10 mouse cellular contexts compared by ENCODE assay signal in genomic region chr2:72113716-72114115, GRCm38 (mm10).
DNase-seq lines count a peak whose midpoint lies in the region; ATAC-seq and TF ChIP-seq lines count a peak whose summit lies in the region.
"Had no signal": no experiment of that assay in that cellular context is flagged by ENCODE, and none has a peak within 500 bp of the region (broad histone marks: within the 10 kb centered on the region; RNA-seq: fewer than 3 reads in every experiment).

No protein-coding gene starts in this region.

- H3K9ac ChIP-seq in hindbrain, embryonic 15.5 days, result no peak overlapping the region
- H3K9ac ChIP-seq in hindbrain, embryonic 11.5 days (ENCODE audit: low read depth, low read length), result no peak overlapping the region
- no peak overlapping the region for H3K9ac ChIP-seq in kidney, embryonic 15.5 days
- H3K9ac ChIP-seq in stomach, postnatal 0 days (ENCODE audit: low read length), result no peak overlapping the region
- no peak overlapping the region for H3K9ac ChIP-seq in forebrain, embryonic 13.5 days
- H3K9ac ChIP-seq: embryonic facial prominence, embryonic 12.5 days had no signal

- H3K9me3 ChIP-seq in hindbrain, embryonic 15.5 days, result no peaks in the 10 kb centered on the region
- H3K9me3 ChIP-seq in hindbrain, embryonic 11.5 days (ENCODE audit: control insufficient read depth, low read length), result no peaks in the 10 kb centered on the region
- no peaks in the 10 kb centered on the region for H3K9me3 ChIP-seq in kidney, embryonic 15.5 days (replicated peaks)
- no peaks in the 10 kb centered on the region for H3K9me3 ChIP-seq in stomach, postnatal 0 days (ENCODE audit: control insufficient read depth, low read length)
- no peaks in the 10 kb centered on the region for H3K9me3 ChIP-seq in forebrain, embryonic 13.5 days (replicated peaks)
- H3K9me3 ChIP-seq: embryonic facial prominence, embryonic 12.5 days; megakaryocyte, embryonic 14.5 days had no signal

- H3K27ac ChIP-seq in hindbrain, embryonic 15.5 days (replicated peaks), result 0 out of 2 replicates have a peak overlapping the region, but pooled peaks have one; percentile 8
- H3K27ac ChIP-seq in hindbrain, embryonic 11.5 days (ENCODE audit: low read depth, low read length), result no peak overlapping the region
- peak overlapping the region; percentile 12; the same call in 1 of the 2 replicates for H3K27ac ChIP-seq in testis, adult 2 months (ENCODE audit: control insufficient read depth, insufficient read depth, low read depth, low read length)
- peak overlapping the region; percentile 73 for H3K27ac ChIP-seq in kidney, embryonic 15.5 days
- H3K27ac ChIP-seq in stomach, postnatal 0 days (replicated peaks), result peak overlapping the region; percentile 53
- H3K27ac ChIP-seq in forebrain, embryonic 13.5 days, result no peak overlapping the region
- H3K27ac ChIP-seq: embryonic facial prominence, embryonic 12.5 days had no signal

- H3K4me3 ChIP-seq in hindbrain, embryonic 15.5 days, result no peak overlapping the region
- no peak overlapping the region for H3K4me3 ChIP-seq in hindbrain, embryonic 11.5 days (ENCODE audit: low read depth, low read length)
- no peak overlapping the region for H3K4me3 ChIP-seq in testis, adult 2 months (ENCODE audit: control insufficient read depth, low read depth, low read length)
- H3K4me3 ChIP-seq in kidney, embryonic 15.5 days (replicated peaks), result no peak overlapping the region
- no peak overlapping the region for H3K4me3 ChIP-seq in stomach, postnatal 0 days (ENCODE audit: low read depth, low read length)
- no peak overlapping the region for H3K4me3 ChIP-seq in forebrain, embryonic 13.5 days
- H3K4me3 ChIP-seq: embryonic facial prominence, embryonic 12.5 days had no signal

- no peak for DNase-seq in hindbrain, embryonic 11.5 days (ENCODE audit: low spot score)
- no peak for DNase-seq in testis, postnatal 10 days (ENCODE audit: low spot score)
- no peak for DNase-seq in stomach, postnatal 0 days (ENCODE audit: low spot score)
- DNase-seq in thymus, postnatal 4 days, result no peak

- H3K4me1 ChIP-seq in hindbrain, embryonic 15.5 days (replicated peaks), result peaks cover 9% of the 10 kb centered on the region; the same call in 1 of the 2 replicates
- no peaks in the 10 kb centered on the region for H3K4me1 ChIP-seq in hindbrain, embryonic 11.5 days (replicated peaks; ENCODE audit: control insufficient read depth, insufficient read depth, low read length)
- H3K4me1 ChIP-seq in testis, adult 2 months (ENCODE audit: control insufficient read depth, insufficient read depth, low read length), result no peaks in the 10 kb centered on the region
- H3K4me1 ChIP-seq in kidney, embryonic 15.5 days, result peaks cover 26% of the 10 kb centered on the region
- H3K4me1 ChIP-seq in stomach, postnatal 0 days (replicated peaks; ENCODE audit: control insufficient read depth, insufficient read depth), result no peaks in the 10 kb centered on the region
- peaks cover 11% of the 10 kb centered on the region for H3K4me1 ChIP-seq in forebrain, embryonic 13.5 days

- WGBS in hindbrain, embryonic 15.5 days, result 90% methylated on average over 5 of the region's 5 CpGs
- 84% methylated on average over 5 of the region's 5 CpGs for WGBS in hindbrain, embryonic 11.5 days
- 54% methylated on average over 5 of the region's 5 CpGs for WGBS in kidney, embryonic 15.5 days
- WGBS in stomach, postnatal 0 days, result 53% methylated on average over 5 of the region's 5 CpGs
- WGBS in forebrain, embryonic 13.5 days, result 90% methylated on average over 5 of the region's 5 CpGs

- TF ChIP-seq EP300 in stomach, postnatal 0 days (optimal IDR thresholded peaks at IDR 0.05), result no peak

- ATAC-seq in hindbrain, embryonic 15.5 days (ENCODE audit: low FRiP score, low read depth), result no peak
- no peak for ATAC-seq in hindbrain, embryonic 11.5 days (ENCODE audit: low FRiP score)
- no peak for ATAC-seq in kidney, embryonic 15.5 days (replicated peaks; ENCODE audit: low FRiP score)
- no peak for ATAC-seq in stomach, postnatal 0 days (ENCODE audit: low FRiP score, low TSS enrichment)
- no peak for ATAC-seq in forebrain, embryonic 13.5 days

- H3K36me3 ChIP-seq in hindbrain, embryonic 15.5 days, result no peaks in the 10 kb centered on the region
- H3K36me3 ChIP-seq in hindbrain, embryonic 11.5 days (ENCODE audit: control insufficient read depth, insufficient read depth, low read length), result no peaks in the 10 kb centered on the region
- H3K36me3 ChIP-seq in testis, adult 2 months (ENCODE audit: control insufficient read depth, insufficient read depth, low read length), result no peaks in the 10 kb centered on the region
- H3K36me3 ChIP-seq in kidney, embryonic 15.5 days, result no peaks in the 10 kb centered on the region
- H3K36me3 ChIP-seq in stomach, postnatal 0 days (ENCODE audit: control insufficient read depth, insufficient read depth, low read length), result no peaks in the 10 kb centered on the region
- no peaks in the 10 kb centered on the region for H3K36me3 ChIP-seq in forebrain, embryonic 13.5 days (ENCODE audit: poor library complexity, severe bottlenecking)
- H3K36me3 ChIP-seq: embryonic facial prominence, embryonic 12.5 days had no signal

- TF ChIP-seq POLR2A in testis, adult 2 months (IDR thresholded peaks at IDR 0.05; ENCODE audit: control insufficient read depth, low read depth, low read length), result no peak

- TF ChIP-seq CTCF in testis, adult 2 months (IDR thresholded peaks at IDR 0.05; ENCODE audit: control insufficient read depth, insufficient read depth, insufficient replicate concordance, low read depth, low read length), result no peak
- TF ChIP-seq CTCF in stomach, postnatal 0 days (IDR thresholded peaks at IDR 0.05; ENCODE audit: low read depth), result no peak

- H3K4me2 ChIP-seq in hindbrain, embryonic 15.5 days, result no peak overlapping the region
- no peak overlapping the region for H3K4me2 ChIP-seq in hindbrain, embryonic 11.5 days (replicated peaks; ENCODE audit: low read depth, low read length)
- no peak overlapping the region for H3K4me2 ChIP-seq in kidney, embryonic 15.5 days
- no peak overlapping the region for H3K4me2 ChIP-seq in stomach, postnatal 0 days (replicated peaks; ENCODE audit: low read depth)
- H3K4me2 ChIP-seq in forebrain, embryonic 13.5 days, result no peak overlapping the region
- H3K4me2 ChIP-seq: embryonic facial prominence, embryonic 12.5 days had no signal

- no peaks in the 10 kb centered on the region for H3K27me3 ChIP-seq in hindbrain, embryonic 15.5 days
- H3K27me3 ChIP-seq in hindbrain, embryonic 11.5 days (ENCODE audit: control insufficient read depth, insufficient read depth, low read length), result no peaks in the 10 kb centered on the region
- H3K27me3 ChIP-seq in testis, adult 2 months (ENCODE audit: control insufficient read depth, insufficient read depth, low read length), result no peaks in the 10 kb centered on the region
- no peaks in the 10 kb centered on the region for H3K27me3 ChIP-seq in kidney, embryonic 15.5 days
- H3K27me3 ChIP-seq in stomach, postnatal 0 days (ENCODE audit: control insufficient read depth, insufficient read depth, low read length), result no peaks in the 10 kb centered on the region
- H3K27me3 ChIP-seq in forebrain, embryonic 13.5 days, result no peaks in the 10 kb centered on the region
- H3K27me3 ChIP-seq: embryonic facial prominence, embryonic 12.5 days had no signal

Comparison
In these comparisons a context has a peak if more than half of its experiments do, and no peak if none do; other contexts are left out.
1. H3K27ac ChIP-seq: peak in hindbrain, embryonic 15.5 days (single experiment), testis, adult 2 months (single experiment), kidney, embryonic 15.5 days (single experiment) and stomach, postnatal 0 days (single experiment); none in hindbrain, embryonic 11.5 days (single experiment) and forebrain, embryonic 13.5 days (single experiment).